ENCODE assay signal across 17 mouse cellular contexts in the genomic region with DNA sequence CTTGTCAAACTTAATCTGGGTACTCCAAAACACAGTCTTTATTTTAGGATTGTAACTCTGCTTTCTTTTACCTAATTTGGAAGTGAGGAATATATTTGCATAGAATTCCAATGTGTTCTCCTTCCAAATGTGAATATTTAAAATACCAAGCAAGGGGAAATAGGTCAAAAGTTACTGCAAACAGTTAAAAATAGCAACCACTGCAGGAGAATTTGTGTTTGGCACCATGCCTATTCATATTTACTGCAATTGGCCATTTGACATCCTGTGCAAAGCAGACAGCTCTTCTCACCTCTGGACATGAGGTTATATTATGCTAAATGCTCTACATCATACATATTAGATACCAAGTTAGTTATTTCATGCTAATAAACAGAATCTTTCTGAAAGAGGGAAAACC.
"Had no signal": no experiment of that assay in that cellular context is flagged by ENCODE, and none has a peak within 500 bp of the region (broad histone marks: within the 10 kb centered on the region; RNA-seq: fewer than 3 reads in every experiment).

No protein-coding gene starts in this region.

- H3K36me3 ChIP-seq: lung, embryonic 15.5 days; midbrain, embryonic 13.5 days; midbrain, embryonic 15.5 days; neural tube, embryonic 12.5 days; stomach, embryonic 15.5 days had no signal

- H3K4me2 ChIP-seq: lung, embryonic 15.5 days; midbrain, embryonic 11.5 days; midbrain, embryonic 13.5 days; midbrain, embryonic 15.5 days; neural tube, embryonic 12.5 days; stomach, embryonic 15.5 days had no signal

- H3K4me1 ChIP-seq: lung, embryonic 15.5 days; megakaryocyte, embryonic 14.5 days; midbrain, embryonic 13.5 days; midbrain, embryonic 15.5 days; neural tube, embryonic 12.5 days; stomach, embryonic 15.5 days had no signal

- H3K9ac ChIP-seq: liver, postnatal 0 days; lung, embryonic 15.5 days; midbrain, embryonic 13.5 days; midbrain, embryonic 15.5 days; neural tube, embryonic 12.5 days; stomach, embryonic 15.5 days had no signal

- DNase-seq: liver, postnatal 0 days; lung, postnatal 14 days; lung, postnatal 36 days; right cerebral cortex, postnatal 14 days; thymus, adult 2 months; thymus, postnatal 25 days; thymus, postnatal 4 days had no signal

- H3K27me3 ChIP-seq: lung, embryonic 15.5 days; megakaryocyte, embryonic 14.5 days; midbrain, embryonic 13.5 days; midbrain, embryonic 15.5 days; neural tube, embryonic 12.5 days; stomach, embryonic 15.5 days had no signal

- ATAC-seq: liver, postnatal 0 days; lung, postnatal 0 days; midbrain, embryonic 13.5 days; midbrain, embryonic 15.5 days had no signal

- H3K4me3 ChIP-seq: lung, embryonic 15.5 days; megakaryocyte, embryonic 14.5 days; midbrain, embryonic 13.5 days; midbrain, embryonic 15.5 days; neural tube, embryonic 12.5 days; stomach, embryonic 15.5 days had no signal

- H3K9me3 ChIP-seq: lung, embryonic 15.5 days; megakaryocyte, embryonic 14.5 days; midbrain, embryonic 13.5 days; midbrain, embryonic 15.5 days; neural tube, embryonic 12.5 days; stomach, embryonic 15.5 days had no signal

- H3K27ac ChIP-seq: lung, embryonic 15.5 days; macrophage; midbrain, embryonic 13.5 days; midbrain, embryonic 15.5 days; neural tube, embryonic 12.5 days; stomach, embryonic 15.5 days; stomach, postnatal 0 days had no signal
